Mouse (Mus musculus): Measurements from ENCODE around the gene Neo1.

Neo1 gene

GRCm38 (mm10) chr9:58859080-58859635 lies 177.1 kb downstream of the Neo1 start:
- no peak for DNase-seq (ENCODE audit: low read depth)

GRCm38 (mm10) chr9:58854931-58855330 lies 181.3 kb downstream of the Neo1 start:
- DNase-seq (ENCODE audit: low read depth): no peak

GRCm38 (mm10) chr9:58849576-58850315 lies 186.5 kb downstream of the Neo1 start:
- DNase-seq (ENCODE audit: low read depth): no peak

GRCm38 (mm10) chr9:58847676-58848075 lies 188.6 kb downstream of the Neo1 start:
- DNase-seq (ENCODE audit: low read depth): no peak

GRCm38 (mm10) chr9:58847008-58847407 lies 189.2 kb downstream of the Neo1 start:
- no peak for DNase-seq (ENCODE audit: low read depth)

- no peak for DNase-seq (ENCODE audit: low read depth)
Measured at GRCm38 (mm10) chr9:58844597-58844996, 191.6 kb downstream of the Neo1 start.

- DNase-seq (ENCODE audit: low read depth): peak; percentile 34
Measured at GRCm38 (mm10) chr9:58841655-58842054, 194.6 kb downstream of the Neo1 start.

GRCm38 (mm10) chr9:58838504-58838903 lies 197.7 kb downstream of the Neo1 start:
- DNase-seq (ENCODE audit: low read depth): no peak

GRCm38 (mm10) chr9:58837174-58837573 lies 199.1 kb downstream of the Neo1 start:
- no peak for DNase-seq (ENCODE audit: low read depth)

GRCm38 (mm10) chr9:58832939-58833338 lies 203.3 kb downstream of the Neo1 start:
- DNase-seq (ENCODE audit: low read depth): no peak

- DNase-seq (ENCODE audit: low read depth): no peak
Measured at GRCm38 (mm10) chr9:58829627-58830026, 206.6 kb downstream of the Neo1 start.
